Mouse (Mus musculus) G1E (cell line): ENCODE results near the gene Dmbx1. TPM values are rescaled to one million over a fixed set of nuclear protein-coding genes. Genes with fewer than 3 reads are reported as not detected.

ENCODE experiments used
- ATAC-seq: 2 replicates; pipeline ENCODE4 v1.8.0; 2016; ENCODE audit warnings: mild to moderate bottlenecking; ENCODE audit not compliant: insufficient number of reproducible peaks, poor library complexity, low FRiP score, severe bottlenecking; ENCODE audit errors: extremely low read depth
- DNase-seq: peaks from one replicate; pipeline ENCODE4 v3.0.0; 2012; ENCODE audit warnings: low spot score
- H3K27me3 ChIP-seq: 2 replicates; pipeline ENCODE4 v1.6.1; 2012; ENCODE audit warnings: mild to moderate bottlenecking, low read length, inconsistent platforms; ENCODE audit not compliant: insufficient read depth
- H3K36me3 ChIP-seq: replicated peaks from 2 replicates; pipeline ENCODE3; 2012; ENCODE audit warnings: mild to moderate bottlenecking, inconsistent platforms
- H3K4me1 ChIP-seq: 2 replicates; pipeline ENCODE4 v1.6.1; 2012; ENCODE audit warnings: low read depth, low read length, inconsistent platforms, mixed read lengths; ENCODE audit not compliant: insufficient read depth
- H3K4me3 ChIP-seq: 2 replicates; pipeline ENCODE4 v1.5.1; 2012; ENCODE audit warnings: low read depth, mild to moderate bottlenecking, inconsistent platforms, low read length, moderate library complexity, mixed read lengths
- H3K9me3 ChIP-seq: replicated peaks from 2 replicates; pipeline ENCODE4 v1.6.1; 2012; ENCODE audit warnings: inconsistent platforms
- CTCF ChIP-seq: IDR thresholded peaks from 2 replicates; pipeline ENCODE4 v1.5.1; 2012; ENCODE audit warnings: low read depth, low read length, inconsistent platforms, mixed read lengths
- GATA1 ChIP-seq: IDR thresholded peaks from 2 replicates; pipeline ENCODE4 v1.6.1; 2012; ENCODE audit warnings: borderline replicate concordance, low read length, inconsistent platforms, mixed read lengths
- GATA2 ChIP-seq: IDR thresholded peaks from 2 replicates; pipeline ENCODE4 v1.6.1; 2012; ENCODE audit warnings: low read depth, low read length, inconsistent platforms, borderline replicate concordance
- POLR2AphosphoS5 ChIP-seq: IDR thresholded peaks from 2 replicates; pipeline ENCODE4 v1.6.1; 2012; ENCODE audit warnings: low read depth, low read length, inconsistent platforms; ENCODE audit not compliant: insufficient replicate concordance
- TAL1 ChIP-seq: conservative IDR thresholded peaks from 2 replicates; pipeline ENCODE4 v1.6.1; 2012; ENCODE audit warnings: low read depth, low read length, inconsistent platforms, mixed read lengths
- polyA plus RNA-seq: library from polyadenylated mRNA; stranded (reverse); fragments of >175 nt; gene quantifications from 2 replicates; pipeline ENCODE4 v1.2.3, GENCODE M21; 2012
- total RNA-seq, 2 experiments: library from RNA; stranded (forward) in 1 of 2; stranded (reverse) in 1 of 2; fragments of 200-1000 nt in 1 of 2; fragments of >200 nt in 1 of 2; fragmentation: Nextera tagmentation in 1 of 2; gene quantifications; 2 replicates each; pipeline ENCODE4 v1.2.3; 2014 to 2017

Gene Dmbx1
- total and polyA plus RNA-seq, 3 experiments = 0.11 TPM; not detected in 2

GRCm38 (mm10) chr4:115980676-115981075, 41.0 kb upstream of the Dmbx1 start:
- Histone ChIP-seq H3K27me3 (peaks cover 35% of the 10 kb centered on the region), H3K9me3 (no peaks in the 10 kb centered on the region), H3K4me1 (peaks cover 10% of the 10 kb centered on the region; the same call in 1 of the 2 replicates), H3K36me3 (no peaks in the 10 kb centered on the region), H3K4me3 (no peak overlapping the region)
- ATAC-seq = peak; percentile 26; the same call in 1 of the 2 replicates
- no peak for TF ChIP-seq GATA1
- TF ChIP-seq POLR2AphosphoS5 = no peak
- TF ChIP-seq CTCF = peak; percentile 71
- DNase-seq = peak; percentile 39

GRCm38 (mm10) chr4:115979437-115979836, 39.7 kb upstream of the Dmbx1 start:
- DNase-seq (no peak), ATAC-seq (no peak)
- Histone ChIP-seq H3K4me3 (no peak overlapping the region), H3K4me1 (peaks cover 4% of the 10 kb centered on the region; the same call in 1 of the 2 replicates), H3K9me3 (no peaks in the 10 kb centered on the region), H3K36me3 (no peaks in the 10 kb centered on the region), H3K27me3 (peaks cover 42% of the 10 kb centered on the region)
- TF ChIP-seq CTCF = no peak
- no peak for TF ChIP-seq GATA2
- TF ChIP-seq TAL1 = no peak

GRCm38 (mm10) chr4:115978911-115979310, 39.2 kb upstream of the Dmbx1 start:
- TF ChIP-seq GATA1 (no peak), POLR2AphosphoS5 (no peak), GATA2 (no peak), TAL1 (no peak), CTCF (no peak)
- H3K27me3 ChIP-seq = peaks cover 42% of the 10 kb centered on the region

GRCm38 (mm10) chr4:115972543-115972942, 32.8 kb upstream of the Dmbx1 start:
- Histone ChIP-seq H3K4me3 (no peak overlapping the region), H3K36me3 (no peaks in the 10 kb centered on the region), H3K4me1 (no peaks in the 10 kb centered on the region), H3K27me3 (peaks cover 35% of the 10 kb centered on the region), H3K9me3 (no peaks in the 10 kb centered on the region)
- DNase-seq (no peak), ATAC-seq (no peak)
- TF ChIP-seq CTCF = no peak
- no peak for TF ChIP-seq POLR2AphosphoS5
- no peak for TF ChIP-seq GATA1
- no peak for TF ChIP-seq TAL1
- no peak for TF ChIP-seq GATA2

More at GRCm38 (mm10) chr4:115978911-115979310, 39.2 kb upstream of the Dmbx1 start:
- ATAC-seq (no peak), DNase-seq (no peak)
- Histone ChIP-seq H3K4me3 (no peak overlapping the region), H3K9me3 (no peaks in the 10 kb centered on the region), H3K36me3 (no peaks in the 10 kb centered on the region), H3K4me1 (no peaks in the 10 kb centered on the region)

GRCm38 (mm10) chr4:115964446-115964845, 24.7 kb upstream of the Dmbx1 start:
- Histone ChIP-seq H3K27me3 (peaks cover 44% of the 10 kb centered on the region), H3K36me3 (no peaks in the 10 kb centered on the region), H3K4me1 (no peaks in the 10 kb centered on the region), H3K4me3 (no peak overlapping the region), H3K9me3 (no peaks in the 10 kb centered on the region)
- TF ChIP-seq CTCF (no peak), GATA2 (no peak), GATA1 (no peak), TAL1 (no peak), POLR2AphosphoS5 (no peak)
- DNase-seq (no peak), ATAC-seq (no peak)

- ATAC-seq = no peak
- no peaks in the 10 kb centered on the region for H3K36me3 ChIP-seq
- H3K27me3 ChIP-seq = peaks cover 43% of the 10 kb centered on the region
- H3K9me3 ChIP-seq = no peaks in the 10 kb centered on the region
- no peaks in the 10 kb centered on the region for H3K4me1 ChIP-seq
- no peak for DNase-seq
- TF ChIP-seq GATA1 (no peak), GATA2 (no peak), CTCF (no peak), POLR2AphosphoS5 (no peak), TAL1 (no peak)
- no peak overlapping the region for H3K4me3 ChIP-seq
These were observed 24.0 kb upstream of the Dmbx1 start for GRCm38 (mm10) chr4:115963751-115964150.
